Mouse (Mus musculus): Measurements from ENCODE around the gene Tsga10. TPM values are rescaled to one million over a fixed set of nuclear protein-coding genes. Genes with fewer than 3 reads are reported as not detected.

Gene Tsga10
- polyA plus RNA-seq, 1 experiment from 2014 or later: 4.2 TPM

- no peaks in the 10 kb centered on the region for H3K9me3 ChIP-seq (replicated peaks; ENCODE audit: control insufficient read depth, low read length)
- H3K9ac ChIP-seq (ENCODE audit: low read depth, low read length): no peak overlapping the region
- H3K27ac ChIP-seq (ENCODE audit: low read depth, low read length): no peak overlapping the region
- H3K27me3 ChIP-seq (ENCODE audit: control insufficient read depth, insufficient read depth, low read length): no peaks in the 10 kb centered on the region
- 86% methylated on average over 2 of the region's 2 CpGs for WGBS (ENCODE audit: insufficient replicate concordance)
- H3K36me3 ChIP-seq (ENCODE audit: control insufficient read depth, insufficient read depth, low read length): no peaks in the 10 kb centered on the region
- H3K4me2 ChIP-seq: no peak overlapping the region
- no peak for ATAC-seq (replicated peaks; ENCODE audit: insufficient number of reproducible peaks, low FRiP score, low TSS enrichment)
- no peaks in the 10 kb centered on the region for H3K4me1 ChIP-seq (ENCODE audit: control insufficient read depth, insufficient read depth, low read length)
- H3K4me3 ChIP-seq (ENCODE audit: low read depth, low read length): no peak overlapping the region
Observed at GRCm38 (mm10) chr1:37800298-37800697, 65.9 kb downstream of the Tsga10 start.

GRCm38 (mm10) chr1:37799505-37799904 is 66.7 kb downstream of the Tsga10 start:
- H3K27ac ChIP-seq (ENCODE audit: low read depth, low read length): no peak overlapping the region
- H3K4me1 ChIP-seq (ENCODE audit: control insufficient read depth, insufficient read depth, low read length): no peaks in the 10 kb centered on the region
- WGBS (ENCODE audit: insufficient replicate concordance): 55% methylated on average over 3 of the region's 3 CpGs
- H3K4me3 ChIP-seq (ENCODE audit: low read depth, low read length): no peak overlapping the region
- H3K9me3 ChIP-seq (replicated peaks; ENCODE audit: control insufficient read depth, low read length): no peaks in the 10 kb centered on the region
- ATAC-seq (replicated peaks; ENCODE audit: insufficient number of reproducible peaks, low FRiP score, low TSS enrichment): no peak
- no peak overlapping the region for H3K9ac ChIP-seq (ENCODE audit: low read depth, low read length)
- H3K36me3 ChIP-seq (ENCODE audit: control insufficient read depth, insufficient read depth, low read length): no peaks in the 10 kb centered on the region
- H3K4me2 ChIP-seq: no peak overlapping the region
- no peaks in the 10 kb centered on the region for H3K27me3 ChIP-seq (ENCODE audit: control insufficient read depth, insufficient read depth, low read length)

- Histone ChIP-seq H3K4me1 (ENCODE audit: control insufficient read depth, insufficient read depth, low read length) (no peaks in the 10 kb centered on the region), H3K9ac (ENCODE audit: low read depth, low read length) (no peak overlapping the region), H3K4me3 (ENCODE audit: low read depth, low read length) (no peak overlapping the region), H3K27ac (ENCODE audit: low read depth, low read length) (no peak overlapping the region), H3K27me3 (ENCODE audit: control insufficient read depth, insufficient read depth, low read length) (no peaks in the 10 kb centered on the region), H3K4me2 (no peak overlapping the region), H3K9me3 (replicated peaks; ENCODE audit: control insufficient read depth, low read length) (no peaks in the 10 kb centered on the region), H3K36me3 (ENCODE audit: control insufficient read depth, insufficient read depth, low read length) (no peaks in the 10 kb centered on the region)
- no peak for ATAC-seq (replicated peaks; ENCODE audit: insufficient number of reproducible peaks, low FRiP score, low TSS enrichment)
Observed at GRCm38 (mm10) chr1:37759407-37759806, 106.8 kb downstream of the Tsga10 start.

- Histone ChIP-seq H3K4me3 (ENCODE audit: low read depth, low read length) (no peak overlapping the region), H3K9ac (ENCODE audit: low read depth, low read length) (no peak overlapping the region), H3K4me1 (ENCODE audit: control insufficient read depth, insufficient read depth, low read length) (no peaks in the 10 kb centered on the region), H3K9me3 (replicated peaks; ENCODE audit: control insufficient read depth, low read length) (0 out of 2 replicates have a peak, but pooled peaks cover 2% of the 10 kb centered on the region), H3K36me3 (ENCODE audit: control insufficient read depth, insufficient read depth, low read length) (no peaks in the 10 kb centered on the region), H3K4me2 (no peak overlapping the region), H3K27ac (ENCODE audit: low read depth, low read length) (no peak overlapping the region), H3K27me3 (ENCODE audit: control insufficient read depth, insufficient read depth, low read length) (no peaks in the 10 kb centered on the region)
- 70% methylated on average over 9 of the region's 9 CpGs for WGBS (ENCODE audit: insufficient replicate concordance)
- ATAC-seq (replicated peaks; ENCODE audit: insufficient number of reproducible peaks, low FRiP score, low TSS enrichment): no peak
Observed at GRCm38 (mm10) chr1:37744650-37745259, 121.5 kb downstream of the Tsga10 start.

GRCm38 (mm10) chr1:37742602-37743270 is 123.5 kb downstream of the Tsga10 start:
- ATAC-seq (replicated peaks; ENCODE audit: insufficient number of reproducible peaks, low FRiP score, low TSS enrichment): no peak
- no peaks in the 10 kb centered on the region for H3K27me3 ChIP-seq (ENCODE audit: control insufficient read depth, insufficient read depth, low read length)
- 70% methylated on average over 14 of the region's 14 CpGs for WGBS (ENCODE audit: insufficient replicate concordance)
- H3K36me3 ChIP-seq (ENCODE audit: control insufficient read depth, insufficient read depth, low read length): no peaks in the 10 kb centered on the region
- 0 out of 2 replicates have a peak, but pooled peaks cover 2% of the 10 kb centered on the region for H3K9me3 ChIP-seq (replicated peaks; ENCODE audit: control insufficient read depth, low read length)
- H3K4me3 ChIP-seq (ENCODE audit: low read depth, low read length): no peak overlapping the region
- no peak overlapping the region for H3K27ac ChIP-seq (ENCODE audit: low read depth, low read length)
- no peak overlapping the region for H3K9ac ChIP-seq (ENCODE audit: low read depth, low read length)
- no peak overlapping the region for H3K4me2 ChIP-seq
- no peaks in the 10 kb centered on the region for H3K4me1 ChIP-seq (ENCODE audit: control insufficient read depth, insufficient read depth, low read length)

GRCm38 (mm10) chr1:37742126-37742525 is 124.1 kb downstream of the Tsga10 start:
- Histone ChIP-seq H3K27me3 (ENCODE audit: control insufficient read depth, insufficient read depth, low read length) (no peaks in the 10 kb centered on the region), H3K9me3 (replicated peaks; ENCODE audit: control insufficient read depth, low read length) (0 out of 2 replicates have a peak, but pooled peaks cover 2% of the 10 kb centered on the region), H3K9ac (ENCODE audit: low read depth, low read length) (no peak overlapping the region), H3K4me2 (no peak overlapping the region), H3K4me3 (ENCODE audit: low read depth, low read length) (no peak overlapping the region), H3K4me1 (ENCODE audit: control insufficient read depth, insufficient read depth, low read length) (no peaks in the 10 kb centered on the region), H3K36me3 (ENCODE audit: control insufficient read depth, insufficient read depth, low read length) (no peaks in the 10 kb centered on the region), H3K27ac (ENCODE audit: low read depth, low read length) (no peak overlapping the region)
- ATAC-seq (replicated peaks; ENCODE audit: insufficient number of reproducible peaks, low FRiP score, low TSS enrichment): no peak
- WGBS (ENCODE audit: insufficient replicate concordance): 86% methylated on average over 11 of the region's 11 CpGs

GRCm38 (mm10) chr1:37740161-37740802 is 125.9 kb downstream of the Tsga10 start:
- no peaks in the 10 kb centered on the region for H3K27me3 ChIP-seq (ENCODE audit: control insufficient read depth, insufficient read depth, low read length)
- H3K4me2 ChIP-seq: no peak overlapping the region
- WGBS (ENCODE audit: insufficient replicate concordance): 62% methylated on average over 8 of the region's 8 CpGs
- no peaks in the 10 kb centered on the region for H3K9me3 ChIP-seq (replicated peaks; ENCODE audit: control insufficient read depth, low read length)
- H3K9ac ChIP-seq (ENCODE audit: low read depth, low read length): no peak overlapping the region
- ATAC-seq (replicated peaks; ENCODE audit: insufficient number of reproducible peaks, low FRiP score, low TSS enrichment): no peak
- no peak overlapping the region for H3K4me3 ChIP-seq (ENCODE audit: low read depth, low read length)
- no peak overlapping the region for H3K27ac ChIP-seq (ENCODE audit: low read depth, low read length)
- H3K36me3 ChIP-seq (ENCODE audit: control insufficient read depth, insufficient read depth, low read length): no peaks in the 10 kb centered on the region
- H3K4me1 ChIP-seq (ENCODE audit: control insufficient read depth, insufficient read depth, low read length): no peaks in the 10 kb centered on the region

- no peaks in the 10 kb centered on the region for H3K27me3 ChIP-seq (ENCODE audit: control insufficient read depth, insufficient read depth, low read length)
- 58% methylated on average over 2 of the region's 2 CpGs for WGBS (ENCODE audit: insufficient replicate concordance)
- no peak for ATAC-seq (replicated peaks; ENCODE audit: insufficient number of reproducible peaks, low FRiP score, low TSS enrichment)
Observed at GRCm38 (mm10) chr1:37738895-37739294, 127.3 kb downstream of the Tsga10 start.

More at GRCm38 (mm10) chr1:37738895-37739294, 127.3 kb downstream of the Tsga10 start:
- H3K4me2 ChIP-seq: no peak overlapping the region
- H3K9ac ChIP-seq (ENCODE audit: low read depth, low read length): no peak overlapping the region
- no peaks in the 10 kb centered on the region for H3K36me3 ChIP-seq (ENCODE audit: control insufficient read depth, insufficient read depth, low read length)
- H3K4me3 ChIP-seq (ENCODE audit: low read depth, low read length): no peak overlapping the region
- H3K9me3 ChIP-seq (replicated peaks; ENCODE audit: control insufficient read depth, low read length): no peaks in the 10 kb centered on the region
- H3K27ac ChIP-seq (ENCODE audit: low read depth, low read length): no peak overlapping the region
- H3K4me1 ChIP-seq (ENCODE audit: control insufficient read depth, insufficient read depth, low read length): no peaks in the 10 kb centered on the region

Data from heart, embryonic 11.5 days (tissue).